Mouse (Mus musculus) olfactory bulb, adult 2 months (tissue): ENCODE results near the gene Art2b.

Experiments
- CTCF ChIP-seq: fragments of 200-500 bp; IDR thresholded peaks from 2 replicates; pipeline ENCODE4 v1.5.1; 2012; ENCODE audit warnings: low read depth, mild to moderate bottlenecking, low read length, moderate library complexity; ENCODE audit not compliant: insufficient read depth
- POLR2A ChIP-seq: fragments of 200-500 bp; IDR thresholded peaks from 2 replicates; pipeline ENCODE4 v1.6.1; 2012; ENCODE audit warnings: mild to moderate bottlenecking, low read depth, low read length, moderate library complexity; ENCODE audit not compliant: insufficient read depth

GRCm38 (mm10) chr7:101549266-101549665, 36.1 kb downstream of the Art2b start:
- no peak for TF ChIP-seq CTCF
- TF ChIP-seq POLR2A, result no peak
